Mouse (Mus musculus) left cerebral cortex, adult 18-20 months (tissue): ENCODE measurements around the gene Bcl2a1a. TPM values are rescaled to one million over a fixed set of nuclear protein-coding genes. Genes with fewer than 3 reads are reported as not detected.
"Not testable (repeated sequence)": the region's sequence is repeated elsewhere in the genome, so short reads cannot be mapped to it uniquely, and the experiment has no call there.

ENCODE experiments used
- DNase-seq, 2 experiments: peaks; one replicate each; pipeline ENCODE4 v3.0.0; 2021 to 2022; ENCODE audit warnings: low spot score in 2 of 2, mixed read lengths in 1 of 2
- long read RNA-seq, 2 experiments: library from polyadenylated mRNA; stranded (forward); transcript quantifications; one replicate each; pipeline ENCODE4 v2.0.0; 2021
- total RNA-seq, 2 experiments: library from RNA; stranded (reverse); gene quantifications; 2 replicates each; pipeline ENCODE4 v1.2.3; 2021

Bcl2a1a gene
- under 1 TPM in 1 of 2 experiments, not detected in 1; 0.65 TPM for total RNA-seq
- long read RNA-seq, experiment 1 = 0 reads
- long read RNA-seq, experiment 2 = 0 reads

- DNase-seq = not testable (repeated sequence)
These were observed at the start of gene Bcl2a1a for GRCm38 (mm10) chr9:88956670-88957153. TSS of gene Bcl2a1a (plus strand) at chr9:88956900.

- DNase-seq = not testable (repeated sequence)
These were observed 40.1 kb upstream of the Bcl2a1a start for GRCm38 (mm10) chr9:88916576-88916975.

- DNase-seq = peak; percentile 17 to 28
These were observed 18.4 kb upstream of the Bcl2a1a start for GRCm38 (mm10) chr9:88938312-88938711.

GRCm38 (mm10) chr9:88951466-88951865, 5.2 kb upstream of the Bcl2a1a start:
- not testable (repeated sequence) for DNase-seq

GRCm38 (mm10) chr9:88953151-88953550, 3.5 kb upstream of the Bcl2a1a start:
- not testable (repeated sequence) for DNase-seq

GRCm38 (mm10) chr9:88955224-88955623, 1.5 kb upstream of the Bcl2a1a start:
- DNase-seq = not testable (repeated sequence)

GRCm38 (mm10) chr9:88956035-88956434, 665 bp upstream of the Bcl2a1a start:
- not testable (repeated sequence) for DNase-seq

- DNase-seq = no peak
These were observed 2.2 kb downstream of the Bcl2a1a start for GRCm38 (mm10) chr9:88958891-88959290.

- DNase-seq = not testable (repeated sequence)
These were observed 3.3 kb downstream of the Bcl2a1a start for GRCm38 (mm10) chr9:88959981-88960380.

GRCm38 (mm10) chr9:88966462-88966861, 9.8 kb downstream of the Bcl2a1a start:
- DNase-seq = not testable (repeated sequence)

- DNase-seq = not testable (repeated sequence)
These were observed 12.8 kb downstream of the Bcl2a1a start for GRCm38 (mm10) chr9:88969502-88969901.

GRCm38 (mm10) chr9:88976875-88977274, 20.2 kb downstream of the Bcl2a1a start:
- not testable (repeated sequence) for DNase-seq

GRCm38 (mm10) chr9:88979781-88980180, 23.1 kb downstream of the Bcl2a1a start:
- DNase-seq = not testable (repeated sequence)

GRCm38 (mm10) chr9:89001541-89001940, 44.8 kb downstream of the Bcl2a1a start:
- DNase-seq = not testable (repeated sequence)

Other genes starting within 250 kb of the Bcl2a1a start
- 10 to 100 TPM; 26.6 to 29.4 TPM for gene Mthfsl, start 236.6 kb upstream of the Bcl2a1a start, total RNA-seq
- gene Bcl2a1d, start 225.0 kb upstream of the Bcl2a1a start, total RNA-seq = under 1 TPM in 1 of 2 experiments, not detected in 1; 0.56 TPM
- gene Trim43c, start 117.7 kb upstream of the Bcl2a1a start, total RNA-seq = under 1 TPM; 0.19 to 0.45 TPM
- gene Trim43b, start 135.9 kb downstream of the Bcl2a1a start, total RNA-seq = under 1 TPM in 1 of 2 experiments, not detected in 1; 0.28 TPM
- gene Bcl2a1b, start 242.3 kb downstream of the Bcl2a1a start, total RNA-seq = 1 to 10 TPM; 1.3 to 2.0 TPM
- not detected for gene Gm29094, start 242.5 kb downstream of the Bcl2a1a start, total RNA-seq